Mouse (Mus musculus) embryonic stem cell, embryonic (primary cell): ENCODE results near the gene Amd1.

ENCODE experiments used
- CTCF ChIA-PET, 4 experiments: fragments of 300-600 bp in 2 of 4; fragments of 350-600 bp in 2 of 4; sonication (Branson Sonifier 250); formaldehyde crosslinking; loops; one replicate each; lab custom pipeline; 2022; ENCODE audit warnings: inconsistent platforms in 2 of 4; lab: Charles Lee
- POLR2A ChIA-PET, 4 experiments: fragments of 300-600 bp in 2 of 4; fragments of 350-600 bp in 2 of 4; sonication (Branson Sonifier 250); formaldehyde crosslinking; loops; one replicate each; lab custom pipeline; 2022; ENCODE audit warnings: antibody characterized with exemption in 4 of 4, inconsistent platforms in 1 of 4; lab: Charles Lee

The Amd1 gene

GRCm38 (mm10) chr10:40316841-40317585 lies 15.0 kb upstream of the Amd1 start:
- POLR2A ChIA-PET: interaction anchor here in 2 of 4 experiments (1.0 to 2.2 kb wide), 9 partner anchors 12 to 1059 kb away, joined by 3 to 7 read pairs (median 5); partner anchors contain the start of gene Amd1 (in 2 of the 2)
- CTCF ChIA-PET: no interaction called here

GRCm38 (mm10) chr10:40312781-40313180 lies 10.8 kb upstream of the Amd1 start:
- POLR2A ChIA-PET: interaction anchor here in 3 of 4 experiments (0.7 to 5.6 kb wide), 6 partner anchors 11 to 36 kb away, joined by 3 to 103 read pairs (median 6); partner anchors contain the start of gene Amd1 (in 3 of the 3)
- CTCF ChIA-PET: interaction anchor here in 1 of 4 experiments (1.2 kb wide), 1 partner anchor 35 kb away, joined by 3 read pairs; no protein-coding TSS in a partner anchor

GRCm38 (mm10) chr10:40309884-40310635 lies 8.1 kb upstream of the Amd1 start:
- CTCF ChIA-PET: interaction anchor here in 1 of 4 experiments (0.8 kb wide), 1 partner anchor 20 kb away, joined by 3 read pairs; no protein-coding TSS in a partner anchor
- POLR2A ChIA-PET: interaction anchor here (0.5 to 21.5 kb wide), 27 partner anchors 8 to 399 kb away, joined by 3 to 329 read pairs (median 4); partner anchors contain the start of genes Amd1 (in 3 of the 4), Cdk19 (in 1 of the 4) and Gtf3c6 (in 1 of the 4)

- ChIA-PET CTCF (no interaction called here), POLR2A (interaction anchor here in 3 of 4 experiments (0.6 to 21.5 kb wide), 16 partner anchors 7 to 271 kb away, joined by 3 to 329 read pairs (median 3); partner anchors contain the start of genes Cdk19 (in 1 of the 3) and Gtf3c6 (in 1 of the 3))
Measured at GRCm38 (mm10) chr10:40307826-40308583, 6.0 kb upstream of the Amd1 start.

GRCm38 (mm10) chr10:40305989-40306388 lies 4.0 kb upstream of the Amd1 start:
- POLR2A ChIA-PET: interaction anchor here (0.6 to 21.5 kb wide), 7 partner anchors 10 to 78 kb away, joined by 3 to 329 read pairs (median 3); partner anchors contain the start of gene Gtf3c6 (in 1 of the 4)
- CTCF ChIA-PET: interaction anchor here in 2 of 4 experiments (0.5 to 1.1 kb wide), 2 partner anchors 47 to 100 kb away, joined by 3 to 4 read pairs; no protein-coding TSS in a partner anchor

GRCm38 (mm10) chr10:40301181-40302075 lies 558 bp downstream of the Amd1 start:
- ChIA-PET POLR2A (interaction anchor here (0.6 to 21.5 kb wide), 179 partner anchors 7 to 1166 kb away, joined by 3 to 329 read pairs (median 5); partner anchors contain the start of genes Cdk19 (in 3 of the 4), Gtf3c6 (in 3 of the 4), Rpf2 (in 3 of the 4) and Ak9 (in 1 of the 4)), CTCF (interaction anchor here in 2 of 4 experiments (0.5 to 1.6 kb wide), 7 partner anchors 46 to 1019 kb away, joined by 3 to 4 read pairs (median 3); no protein-coding TSS in a partner anchor)

GRCm38 (mm10) chr10:40300648-40301171 lies 1.3 kb downstream of the Amd1 start:
- CTCF ChIA-PET: interaction anchor here in 1 of 4 experiments (0.5 to 1.1 kb wide), 4 partner anchors 47 to 1020 kb away, joined by 3 to 4 read pairs (median 3); no protein-coding TSS in a partner anchor
- POLR2A ChIA-PET: interaction anchor here (0.5 to 21.5 kb wide), 125 partner anchors 8 to 1167 kb away, joined by 3 to 329 read pairs (median 4); partner anchors contain the start of genes Cdk19 (in 3 of the 4), Gtf3c6 (in 3 of the 4), Rpf2 (in 3 of the 4) and Cdc40 (in 1 of the 4)

GRCm38 (mm10) chr10:40292640-40293039 lies 9.3 kb downstream of the Amd1 start:
- ChIA-PET CTCF (interaction anchor here in 1 of 4 experiments (1.8 kb wide), 1 partner anchor 8 kb away, joined by 4 read pairs; no protein-coding TSS in a partner anchor), POLR2A (interaction anchor here in 2 of 4 experiments (1.5 to 21.5 kb wide), 4 partner anchors 8 to 29 kb away, joined by 6 to 329 read pairs (median 18); partner anchors contain the start of genes Amd1 (in 2 of the 2) and Gtf3c6 (in 1 of the 2))

- ChIA-PET CTCF (interaction anchor here in 2 of 4 experiments (0.5 to 0.6 kb wide), 2 partner anchors 12 to 237 kb away, joined by 3 to 4 read pairs; no protein-coding TSS in a partner anchor), POLR2A (interaction anchor here in 3 of 4 experiments (0.6 to 4.5 kb wide), 8 partner anchors 10 to 1831 kb away, joined by 4 to 80 read pairs (median 4); partner anchors contain the start of gene Amd1 (in 3 of the 3))
Measured at GRCm38 (mm10) chr10:40286767-40287166, 15.2 kb downstream of the Amd1 start.

- ChIA-PET CTCF (interaction anchor here in 1 of 4 experiments (0.8 kb wide), 1 partner anchor 62 kb away, joined by 3 read pairs; no protein-coding TSS in a partner anchor), POLR2A (interaction anchor here (0.5 to 4.5 kb wide), 14 partner anchors 8 to 73 kb away, joined by 3 to 80 read pairs (median 6); partner anchors contain the start of genes Amd1 (in 2 of the 4) and Gtf3c6 (in 1 of the 4))
Measured at GRCm38 (mm10) chr10:40285571-40285970, 16.4 kb downstream of the Amd1 start.

GRCm38 (mm10) chr10:40284997-40285396 lies 17.0 kb downstream of the Amd1 start:
- POLR2A ChIA-PET: interaction anchor here (0.5 to 4.5 kb wide), 24 partner anchors 9 to 728 kb away, joined by 3 to 80 read pairs (median 5); partner anchors contain the start of genes Amd1 (in 3 of the 4) and Gtf3c6 (in 1 of the 4)
- CTCF ChIA-PET: interaction anchor here in 1 of 4 experiments (1.0 kb wide), 1 partner anchor 9 kb away, joined by 4 read pairs; no protein-coding TSS in a partner anchor

- ChIA-PET CTCF (interaction anchor here in 1 of 4 experiments (1.0 kb wide), 1 partner anchor 9 kb away, joined by 4 read pairs; no protein-coding TSS in a partner anchor), POLR2A (interaction anchor here (0.6 to 4.5 kb wide), 26 partner anchors 10 to 287 kb away, joined by 3 to 80 read pairs (median 4); partner anchors contain the start of genes Amd1 (in 3 of the 4) and Gtf3c6 (in 1 of the 4))
Measured at GRCm38 (mm10) chr10:40284179-40284831, 17.7 kb downstream of the Amd1 start.

- ChIA-PET POLR2A (interaction anchor here in 3 of 4 experiments (0.6 to 4.5 kb wide), 18 partner anchors 12 to 68 kb away, joined by 3 to 80 read pairs (median 6); partner anchors contain the start of genes Amd1 (in 3 of the 3) and Gtf3c6 (in 1 of the 3)), CTCF (no interaction called here)
Measured at GRCm38 (mm10) chr10:40283636-40284035, 18.4 kb downstream of the Amd1 start.

GRCm38 (mm10) chr10:40281565-40281964 lies 20.4 kb downstream of the Amd1 start:
- ChIA-PET CTCF (no interaction called here), POLR2A (interaction anchor here in 3 of 4 experiments (0.6 to 2.9 kb wide), 11 partner anchors 10 to 73 kb away, joined by 3 to 21 read pairs (median 4); partner anchors contain the start of gene Gtf3c6 (in 2 of the 3))
